Mouse (Mus musculus) lung, adult 2 months (tissue): ENCODE results near the gene Acsf2. TPM values are rescaled to one million over a fixed set of nuclear protein-coding genes. Genes with fewer than 3 reads are reported as not detected.

ENCODE experiments used
- DNase-seq: peaks from one replicate; pipeline ENCODE4 v3.0.0; 2022
- H3K4me1 ChIP-seq: fragments of 200-500 bp; 2 replicates; pipeline ENCODE4 v1.6.1; 2011; ENCODE audit warnings: low read length; ENCODE audit not compliant: control insufficient read depth, insufficient read depth
- H3K4me3 ChIP-seq: fragments of 200-500 bp; replicated peaks from 2 replicates; pipeline ENCODE3; 2011; ENCODE audit warnings: low read depth, mild to moderate bottlenecking, control low read depth, low read length; ENCODE audit errors: extremely low read depth
- CTCF ChIP-seq: fragments of 200-500 bp; IDR thresholded peaks from 2 replicates; pipeline ENCODE4 v1.5.1; 2011; ENCODE audit warnings: mild to moderate bottlenecking, low read length, control low read depth; ENCODE audit not compliant: insufficient read depth
- POLR2A ChIP-seq: fragments of 200-500 bp; IDR thresholded peaks from 2 replicates; pipeline ENCODE4 v1.6.1; 2011; ENCODE audit warnings: low read depth, mild to moderate bottlenecking, control low read depth, low read length, borderline replicate concordance; ENCODE audit errors: extremely low read depth
- WGBS: fragments of 180-500 bp; shearing (Covaris S2); methylation state at CpG from one replicate; pipeline ENCODE4 v1.1.7; 2018; 5-methylcytosine and 5-hydroxymethylcytosine counted together
- polyA plus RNA-seq: library from polyadenylated mRNA; depleted of rRNA; stranded (reverse); fragments of >200 nt; gene quantifications from 2 replicates; pipeline ENCODE4 v1.2.3, GENCODE M21; 2012

Acsf2 gene
- polyA plus RNA-seq, 1 experiment = 35.2 TPM

GRCm38 (mm10) chr11:94571850-94572249 is 29.8 kb downstream of the Acsf2 start:
- Histone ChIP-seq H3K4me1 (peaks cover 7% of the 10 kb centered on the region; the same call in 1 of the 2 replicates), H3K4me3 (no peak overlapping the region)
- 93% methylated on average over 1 of the region's 1 CpGs for WGBS
- no peak for TF ChIP-seq CTCF
- TF ChIP-seq POLR2A = no peak
- DNase-seq = no peak

- 30% methylated on average over 9 of the region's 9 CpGs for WGBS
- Histone ChIP-seq H3K4me3 (no peak overlapping the region), H3K4me1 (peaks cover 7% of the 10 kb centered on the region; the same call in 1 of the 2 replicates)
- no peak for TF ChIP-seq CTCF
- no peak for TF ChIP-seq POLR2A
- no peak for DNase-seq
These were observed 31.1 kb downstream of the Acsf2 start for GRCm38 (mm10) chr11:94570612-94571011.

GRCm38 (mm10) chr11:94567326-94567725 is 34.3 kb downstream of the Acsf2 start:
- TF ChIP-seq POLR2A (no peak), CTCF (no peak)
- WGBS = 78% methylated on average over 7 of the region's 7 CpGs
- Histone ChIP-seq H3K4me3 (no peak overlapping the region), H3K4me1 (peaks cover 10% of the 10 kb centered on the region)
- no peak for DNase-seq

GRCm38 (mm10) chr11:94566534-94566933 is 35.1 kb downstream of the Acsf2 start:
- peaks cover 10% of the 10 kb centered on the region for H3K4me1 ChIP-seq
- no peak overlapping the region for H3K4me3 ChIP-seq
- TF ChIP-seq POLR2A = no peak
- no peak for TF ChIP-seq CTCF
- WGBS = 59% methylated on average over 6 of the region's 6 CpGs
- DNase-seq = no peak

- peak; percentile 40; the same call in 1 of the 2 replicates for TF ChIP-seq CTCF
- TF ChIP-seq POLR2A = no peak
- DNase-seq = peak; percentile 47
- H3K4me3 ChIP-seq = peak overlapping the region; percentile 25
- 37% methylated on average over 16 of the region's 16 CpGs for WGBS
- peaks cover 5% of the 10 kb centered on the region; the same call in 1 of the 2 replicates for H3K4me1 ChIP-seq
These were observed 36.6 kb downstream of the Acsf2 start for GRCm38 (mm10) chr11:94565151-94565479.

- DNase-seq = peak; percentile 53
- Histone ChIP-seq H3K4me3 (peak within 1 kb of the TSS; percentile 25), H3K4me1 (peaks cover 5% of the 10 kb centered on the region; the same call in 1 of the 2 replicates)
- WGBS = 13% methylated on average over 35 of the region's 35 CpGs
- TF ChIP-seq CTCF = no peak
These were observed 37.1 kb downstream of the Acsf2 start, which contains the start of gene Chad for GRCm38 (mm10) chr11:94564437-94565150. Gene Chad (plus strand): TSS chr11:94565047.

- DNase-seq = no peak
- WGBS = 63% methylated on average over 5 of the region's 5 CpGs
- no peak overlapping the region for H3K4me3 ChIP-seq
- H3K4me1 ChIP-seq = peaks cover 5% of the 10 kb centered on the region; the same call in 1 of the 2 replicates
- no peak for TF ChIP-seq POLR2A
- TF ChIP-seq CTCF = no peak
These were observed 37.9 kb downstream of the Acsf2 start for GRCm38 (mm10) chr11:94563821-94564220.

GRCm38 (mm10) chr11:94563383-94563782 is 38.3 kb downstream of the Acsf2 start:
- Histone ChIP-seq H3K4me3 (no peak overlapping the region), H3K4me1 (peaks cover 5% of the 10 kb centered on the region; the same call in 1 of the 2 replicates)
- 95% methylated on average over 5 of the region's 5 CpGs for WGBS
- DNase-seq = no peak
- TF ChIP-seq POLR2A (no peak), CTCF (no peak)

GRCm38 (mm10) chr11:94558226-94558625 is 43.4 kb downstream of the Acsf2 start:
- no peak for TF ChIP-seq POLR2A
- no peak for TF ChIP-seq CTCF
- no peak for DNase-seq
- Histone ChIP-seq H3K4me1 (no peaks in the 10 kb centered on the region), H3K4me3 (no peak overlapping the region)
- 73% methylated on average over 3 of the region's 3 CpGs for WGBS

GRCm38 (mm10) chr11:94550442-94550744 is 51.3 kb downstream of the Acsf2 start:
- H3K4me3 ChIP-seq = no peak overlapping the region
- H3K4me1 ChIP-seq = peaks cover 7% of the 10 kb centered on the region; the same call in 1 of the 2 replicates
- no peak for TF ChIP-seq POLR2A
- no peak for TF ChIP-seq CTCF
- 53% methylated on average over 5 of the region's 5 CpGs for WGBS
- no peak for DNase-seq
